Mouse (Mus musculus) forebrain, embryonic 11.5 days (tissue): ENCODE results near the gene Egf. TPM values are rescaled to one million over a fixed set of nuclear protein-coding genes. Genes with fewer than 3 reads are reported as not detected.
A peak's percentile ranks its signal among the peaks of the same experiment; 100 is the strongest.

Source experiments
- ATAC-seq: fragments of 200-750 bp; cut with Nextera tagmentation; replicated peaks from 2 replicates; pipeline ENCODE4 v1.8.0; 2017; ENCODE audit warnings: moderate TSS enrichment; ENCODE audit not compliant: low FRiP score
- DNase-seq: peaks from one replicate; pipeline ENCODE4 v3.0.0-alpha.2; 2017; ENCODE audit warnings: low spot score
- H3K27ac ChIP-seq: fragments of 300-500 bp; sonication (generic); 2 replicates; pipeline ENCODE4 v1.5.1; 2014; ENCODE audit warnings: low read depth, low read length
- H3K27me3 ChIP-seq: fragments of 300-500 bp; sonication (generic); 2 replicates; pipeline ENCODE4 v1.6.1; 2014; ENCODE audit warnings: mild to moderate bottlenecking, low read length, mixed read lengths; ENCODE audit not compliant: control insufficient read depth, insufficient read depth
- H3K36me3 ChIP-seq: fragments of 300-500 bp; sonication (generic); 2 replicates; pipeline ENCODE4 v1.6.1; 2014; ENCODE audit warnings: mild to moderate bottlenecking, low read length, moderate library complexity, mixed read lengths; ENCODE audit not compliant: control insufficient read depth, insufficient read depth
- H3K4me1 ChIP-seq: fragments of 300-500 bp; sonication (generic); replicated peaks from 2 replicates; pipeline ENCODE4 v1.6.1; 2014; ENCODE audit warnings: low read length, mixed read lengths; ENCODE audit not compliant: control insufficient read depth, insufficient read depth
- H3K4me2 ChIP-seq: fragments of 300-500 bp; sonication (generic); 2 replicates; pipeline ENCODE4 v1.6.1; 2014; ENCODE audit warnings: low read depth, mild to moderate bottlenecking, low read length, moderate library complexity, mixed read lengths; ENCODE audit not compliant: severe bottlenecking
- H3K4me3 ChIP-seq: fragments of 300-500 bp; sonication (generic); 2 replicates; pipeline ENCODE4 v1.5.1; 2014; ENCODE audit warnings: low read depth, low read length
- H3K9ac ChIP-seq: fragments of 300-500 bp; sonication (generic); 2 replicates; pipeline ENCODE4 v1.6.1; 2014; ENCODE audit warnings: low read length
- H3K9me3 ChIP-seq: fragments of 300-500 bp; sonication (generic); 2 replicates; pipeline ENCODE4 v1.6.1; 2016; ENCODE audit warnings: low read length, mixed read lengths; ENCODE audit not compliant: control insufficient read depth
- WGBS: fragments of 180-500 bp; shearing (Covaris S2); extraction: QIAGEN DNeasy Blood & Tissue Kit; methylation state at CpG from one replicate; pipeline ENCODE4 v1.1.7; 2014; 5-methylcytosine and 5-hydroxymethylcytosine counted together
- polyA plus RNA-seq: library from polyadenylated mRNA; unstranded; fragments of >200 nt; fragmentation: Nextera tagmentation; extraction: Ambion mirVana; gene quantifications from 2 replicates; pipeline ENCODE4 v1.2.1, GENCODE M21; 2014

Egf gene
- polyA plus RNA-seq, 1 experiment from 2014 or later = 1.9 TPM

DNA sequence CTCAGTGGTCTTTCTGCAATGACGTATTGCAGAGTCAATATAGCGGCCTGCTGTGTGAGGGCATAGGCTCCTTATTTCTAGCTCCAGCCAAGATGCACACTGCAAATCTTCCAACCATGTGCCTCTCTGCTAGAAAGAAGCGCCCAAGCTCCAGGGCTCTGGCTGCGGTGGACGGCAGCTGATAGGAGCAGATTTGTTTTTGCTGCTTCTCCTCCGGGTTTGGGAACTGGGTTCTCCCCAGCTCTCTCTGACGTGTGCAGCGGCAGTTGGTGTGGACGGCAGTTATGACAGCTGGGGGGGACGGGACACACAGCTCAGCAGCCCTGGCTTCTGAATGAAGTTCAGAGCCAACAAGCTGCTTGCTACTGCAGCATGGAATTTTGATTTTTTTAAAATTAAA lies 72.7 kb downstream of the Egf start:
- Histone ChIP-seq H3K4me1 (no peaks in the 10 kb centered on the region), H3K27ac (no peak overlapping the region), H3K9me3 (no peaks in the 10 kb centered on the region), H3K9ac (no peak overlapping the region), H3K4me3 (no peak overlapping the region), H3K4me2 (no peak overlapping the region), H3K27me3 (no peaks in the 10 kb centered on the region), H3K36me3 (no peaks in the 10 kb centered on the region)
- WGBS = 91% methylated on average over 10 of the region's 10 CpGs
- ATAC-seq = no peak
- DNase-seq = no peak

DNA sequence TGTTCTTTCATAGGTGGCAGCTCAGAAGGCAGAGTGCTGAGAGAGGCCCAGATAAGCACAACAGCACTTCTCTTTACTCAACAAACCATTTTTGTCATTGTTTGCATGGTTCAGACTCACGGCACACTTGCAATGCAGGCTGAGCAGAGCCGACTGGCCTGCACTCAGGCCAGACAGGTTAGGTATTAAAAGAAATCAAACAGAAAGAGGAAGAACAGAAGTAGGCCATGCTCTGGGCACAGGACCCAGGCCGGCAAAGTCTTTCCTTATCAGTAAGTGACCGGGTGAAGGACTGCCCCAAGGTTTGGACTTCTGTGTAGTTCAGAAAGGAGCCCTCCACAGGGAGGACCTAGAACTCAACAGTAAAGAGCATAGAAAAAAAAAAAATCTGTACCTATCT lies 73.3 kb downstream of the Egf start:
- WGBS = 94% methylated on average over 4 of the region's 4 CpGs
- Histone ChIP-seq H3K9ac (no peak overlapping the region), H3K4me3 (no peak overlapping the region), H3K36me3 (no peaks in the 10 kb centered on the region), H3K4me2 (no peak overlapping the region), H3K27ac (no peak overlapping the region), H3K4me1 (no peaks in the 10 kb centered on the region), H3K27me3 (no peaks in the 10 kb centered on the region), H3K9me3 (no peaks in the 10 kb centered on the region)
- no peak for ATAC-seq
- no peak for DNase-seq

DNA sequence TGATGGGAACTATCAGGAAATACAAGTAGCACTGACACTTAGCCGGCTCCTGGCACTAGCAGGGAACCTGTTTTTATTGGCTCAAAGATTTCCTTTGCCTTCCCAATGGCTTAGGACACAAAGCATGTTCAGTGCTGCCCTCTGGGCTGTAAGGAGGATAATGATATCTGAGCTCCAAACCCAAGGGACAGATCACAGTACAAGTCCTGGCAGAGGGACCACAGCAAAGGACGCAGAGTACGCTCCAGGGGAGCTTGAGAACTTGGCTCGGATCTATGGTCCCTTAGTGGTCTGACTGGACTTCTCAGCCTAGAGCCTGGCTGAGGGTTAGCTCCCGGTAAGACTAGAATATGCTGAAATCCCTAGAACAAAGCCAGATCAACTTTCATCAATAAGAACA lies 74.9 kb downstream of the Egf start:
- WGBS = 79% methylated on average over 5 of the region's 5 CpGs
- Histone ChIP-seq H3K27me3 (no peaks in the 10 kb centered on the region), H3K4me1 (no peaks in the 10 kb centered on the region), H3K9ac (no peak overlapping the region), H3K4me3 (no peak overlapping the region), H3K27ac (no peak overlapping the region), H3K36me3 (no peaks in the 10 kb centered on the region), H3K4me2 (no peak overlapping the region), H3K9me3 (no peaks in the 10 kb centered on the region)
- DNase-seq = no peak
- no peak for ATAC-seq

DNA sequence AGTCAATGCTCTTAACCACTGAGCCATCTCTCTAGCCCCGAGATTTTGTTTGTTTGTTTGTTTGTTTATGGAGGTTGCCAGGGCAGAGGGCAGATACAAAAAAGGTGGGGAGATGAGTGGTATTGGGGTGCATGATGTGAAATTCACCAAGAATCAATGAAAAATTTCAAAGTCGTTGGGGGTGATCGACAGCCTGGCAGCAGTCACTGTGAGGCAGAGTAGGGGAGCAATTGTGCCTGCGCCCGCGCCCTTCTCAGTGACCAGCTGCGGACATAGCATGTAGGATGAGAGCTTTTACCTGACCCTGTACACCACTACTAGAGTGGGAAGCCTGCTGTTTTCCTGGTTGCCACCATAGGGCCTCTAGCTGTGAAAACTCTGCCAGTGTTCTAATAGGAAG lies 79.2 kb downstream of the Egf start:
- H3K27ac ChIP-seq = no peak overlapping the region
- H3K4me2 ChIP-seq = no peak overlapping the region
- H3K4me1 ChIP-seq = no peaks in the 10 kb centered on the region
- 93% methylated on average over 7 of the region's 7 CpGs for WGBS
- H3K9ac ChIP-seq = no peak overlapping the region
- DNase-seq (no peak), ATAC-seq (no peak)
- H3K27me3 ChIP-seq = no peaks in the 10 kb centered on the region
- H3K36me3 ChIP-seq = no peaks in the 10 kb centered on the region
- H3K4me3 ChIP-seq = no peak overlapping the region
- no peaks in the 10 kb centered on the region for H3K9me3 ChIP-seq

DNA sequence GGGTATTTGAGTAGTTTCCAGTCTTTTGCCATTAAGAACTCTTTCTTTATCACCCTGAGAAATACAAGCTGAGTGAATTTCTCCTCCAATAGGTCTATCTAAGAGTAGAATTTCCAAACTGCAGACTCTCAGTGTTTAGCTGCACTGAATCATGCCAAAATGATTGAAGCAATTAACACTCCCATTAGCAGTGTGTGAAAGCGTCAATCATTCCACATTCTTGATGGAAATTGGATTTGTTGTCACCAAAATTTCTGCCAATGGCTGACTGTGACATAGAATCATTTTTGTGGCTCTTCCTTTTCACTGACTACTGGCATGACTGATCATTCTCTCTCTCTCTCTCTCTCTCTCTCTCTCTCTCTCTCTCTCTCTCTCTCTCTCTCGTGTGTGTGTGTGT lies 91.2 kb downstream of the Egf start:
- Histone ChIP-seq H3K9me3 (no peaks in the 10 kb centered on the region), H3K27ac (no peak overlapping the region), H3K27me3 (no peaks in the 10 kb centered on the region), H3K4me1 (no peaks in the 10 kb centered on the region), H3K36me3 (no peaks in the 10 kb centered on the region), H3K4me3 (no peak overlapping the region), H3K9ac (no peak overlapping the region), H3K4me2 (no peak overlapping the region)
- no peak for DNase-seq
- WGBS = 64% methylated on average over 2 of the region's 2 CpGs
- ATAC-seq = no peak

DNA sequence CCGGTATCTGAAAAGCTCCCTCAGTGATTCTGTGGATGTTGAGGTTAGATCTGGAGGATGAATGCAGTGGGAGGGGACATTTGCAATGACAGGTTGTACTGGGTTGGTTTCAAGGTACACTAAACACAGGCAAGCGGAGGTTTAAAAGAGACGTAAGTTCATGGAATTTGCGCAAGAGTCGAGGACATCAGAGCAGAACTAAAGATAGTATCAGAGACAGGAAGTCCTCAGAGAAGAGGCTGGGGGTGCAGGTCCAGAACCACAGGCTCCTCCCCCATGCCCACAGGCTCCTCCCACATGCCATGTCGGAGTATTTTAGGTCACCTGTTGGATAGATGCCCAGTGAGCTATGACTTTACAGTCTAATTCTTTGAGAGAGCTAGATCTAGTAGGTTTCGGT lies 96.3 kb downstream of the Egf start:
- Histone ChIP-seq H3K4me3 (no peak overlapping the region), H3K27me3 (no peaks in the 10 kb centered on the region), H3K9me3 (no peaks in the 10 kb centered on the region), H3K4me2 (no peak overlapping the region), H3K27ac (no peak overlapping the region), H3K9ac (no peak overlapping the region), H3K4me1 (no peaks in the 10 kb centered on the region), H3K36me3 (no peaks in the 10 kb centered on the region)
- no peak for ATAC-seq
- no peak for DNase-seq
- WGBS = 92% methylated on average over 7 of the region's 7 CpGs

DNA sequence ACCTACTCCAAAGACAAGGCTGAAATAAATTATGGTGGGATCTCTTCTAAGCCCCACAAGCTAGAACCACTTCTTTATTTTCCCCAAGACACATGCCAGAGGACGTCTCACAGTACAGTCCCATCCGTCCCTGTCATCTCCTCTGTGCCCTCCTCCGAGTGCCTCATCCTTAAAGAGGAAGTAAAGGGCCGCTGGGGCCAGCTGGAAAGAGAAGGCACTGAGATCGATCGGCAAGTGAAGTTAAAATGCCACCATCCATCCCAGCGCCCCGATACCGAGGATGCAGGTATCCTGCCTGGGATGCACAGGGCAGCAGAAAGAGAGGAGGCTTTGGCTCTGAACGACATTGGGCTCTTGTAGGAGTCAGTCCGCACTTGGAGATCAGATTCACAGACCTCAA lies 97.3 kb downstream of the Egf start:
- no peak overlapping the region for H3K27ac ChIP-seq
- H3K36me3 ChIP-seq = no peaks in the 10 kb centered on the region
- no peaks in the 10 kb centered on the region for H3K9me3 ChIP-seq
- WGBS = 93% methylated on average over 11 of the region's 11 CpGs
- no peak overlapping the region for H3K4me2 ChIP-seq
- no peak for DNase-seq
- H3K27me3 ChIP-seq = no peaks in the 10 kb centered on the region
- H3K4me3 ChIP-seq = no peak overlapping the region
- H3K9ac ChIP-seq = no peak overlapping the region
- ATAC-seq = no peak
- H3K4me1 ChIP-seq = no peaks in the 10 kb centered on the region

DNA sequence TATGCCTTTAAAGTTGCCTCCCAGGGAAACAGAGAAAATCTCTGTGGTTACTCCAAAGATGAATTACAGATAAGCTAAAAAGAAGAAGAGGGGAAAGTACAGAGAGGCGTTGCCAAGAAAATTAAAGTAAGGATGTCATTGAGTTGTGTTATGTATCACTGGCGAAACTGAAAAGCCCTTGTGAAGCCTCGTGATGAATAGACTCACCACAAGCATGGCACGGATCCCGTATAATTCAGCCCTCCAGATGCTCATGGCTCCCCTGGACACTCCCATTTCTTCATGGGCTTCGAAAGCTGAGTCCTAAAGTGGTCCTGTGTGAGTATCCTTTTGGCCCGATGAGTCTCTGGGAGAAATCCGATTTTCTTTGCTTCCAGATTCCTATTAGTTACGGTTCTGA lies 97.9 kb downstream of the Egf start:
- H3K4me2 ChIP-seq = no peak overlapping the region
- H3K9me3 ChIP-seq = no peaks in the 10 kb centered on the region
- ATAC-seq (no peak), DNase-seq (peak; percentile 15)
- no peak overlapping the region for H3K4me3 ChIP-seq
- no peak overlapping the region for H3K27ac ChIP-seq
- H3K9ac ChIP-seq = no peak overlapping the region
- WGBS = 92% methylated on average over 9 of the region's 9 CpGs
- H3K4me1 ChIP-seq = no peaks in the 10 kb centered on the region
- H3K27me3 ChIP-seq = no peaks in the 10 kb centered on the region
- H3K36me3 ChIP-seq = no peaks in the 10 kb centered on the region

DNA sequence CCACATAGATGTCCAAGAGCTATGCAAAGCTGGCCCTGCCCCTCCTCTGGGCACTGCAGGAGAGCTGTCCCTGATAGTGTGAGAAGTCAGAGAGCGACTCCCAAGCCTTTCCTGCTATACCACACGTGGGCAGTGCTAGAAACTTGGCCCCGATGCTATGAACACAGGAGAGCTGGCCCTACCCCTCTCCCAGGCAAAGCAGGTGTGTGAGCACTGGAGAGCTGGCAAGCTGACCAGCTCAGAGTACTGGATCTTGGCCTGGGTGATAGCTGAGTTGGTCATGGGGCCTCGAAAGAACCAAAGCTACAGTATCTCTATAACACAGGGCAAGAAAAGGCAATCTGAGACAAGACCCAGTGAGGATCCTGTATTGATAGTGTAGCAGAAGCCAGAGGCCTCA lies 98.6 kb downstream of the Egf start:
- Histone ChIP-seq H3K4me2 (no peak overlapping the region), H3K9me3 (no peaks in the 10 kb centered on the region), H3K27ac (no peak overlapping the region), H3K36me3 (no peaks in the 10 kb centered on the region), H3K4me3 (no peak overlapping the region), H3K9ac (no peak overlapping the region), H3K4me1 (no peaks in the 10 kb centered on the region), H3K27me3 (no peaks in the 10 kb centered on the region)
- 84% methylated on average over 4 of the region's 4 CpGs for WGBS
- ATAC-seq (no peak), DNase-seq (no peak)
